Mouse (Mus musculus) megakaryocyte, embryonic 14.5 days (primary cell): Measurements from ENCODE around the gene 1600014C23Rik. TPM values are rescaled to one million over a fixed set of nuclear protein-coding genes. Genes with fewer than 3 reads are reported as not detected.

Experiments used
- H3K27me3 ChIP-seq: replicated peaks from 2 replicates; pipeline ENCODE3; 2012; ENCODE audit warnings: inconsistent platforms
- H3K36me3 ChIP-seq: replicated peaks from 2 replicates; pipeline ENCODE3; 2012; ENCODE audit warnings: low read length, inconsistent platforms, mixed read lengths
- H3K4me1 ChIP-seq: 2 replicates; pipeline ENCODE4 v1.6.1; 2012; ENCODE audit warnings: inconsistent platforms
- H3K4me3 ChIP-seq: replicated peaks from 2 replicates; pipeline ENCODE3; 2012; ENCODE audit warnings: moderate library complexity, mild to moderate bottlenecking, inconsistent platforms
- H3K9me3 ChIP-seq: 2 replicates; pipeline ENCODE4 v1.6.1; 2012; ENCODE audit warnings: inconsistent platforms
- FLI1 ChIP-seq: IDR thresholded peaks from 2 replicates; pipeline ENCODE4 v1.6.1; 2012; ENCODE audit warnings: low read length, inconsistent platforms, mixed read lengths
- GATA1 ChIP-seq: IDR thresholded peaks from 3 replicates; pipeline ENCODE4 v1.6.1; 2012; ENCODE audit warnings: mixed read lengths, low read length, inconsistent platforms, borderline replicate concordance
- polyA plus RNA-seq: library from polyadenylated mRNA; stranded (reverse); fragments of >175 nt; gene quantifications from 2 replicates; pipeline ENCODE4 v1.2.3, GENCODE M21; 2012; ENCODE audit warnings: low replicate concordance; ENCODE audit not compliant: insufficient read depth

Gene 1600014C23Rik
- polyA plus RNA-seq, 1 experiment: 1.3 TPM

DNA sequence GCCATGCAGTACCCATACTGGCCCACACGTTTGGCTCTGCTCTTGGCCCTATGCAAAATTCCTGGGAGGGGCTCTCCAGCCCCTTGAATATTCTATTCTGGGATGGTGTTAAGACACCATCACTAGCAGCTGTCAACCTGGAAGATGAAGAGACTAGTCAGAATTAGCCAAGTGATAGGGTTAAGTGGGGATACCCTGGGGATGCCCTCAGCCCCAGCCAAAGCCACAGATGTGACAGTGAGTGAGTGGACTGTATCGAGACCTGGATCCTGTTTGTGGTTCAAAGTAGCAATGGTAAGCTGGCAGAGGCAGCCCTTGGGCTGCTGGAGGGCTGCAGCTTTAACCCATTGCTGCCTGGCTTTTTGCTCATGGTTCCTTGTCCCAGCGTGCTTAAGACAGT, 23.8 kb downstream of the 1600014C23Rik start:
- TF ChIP-seq FLI1 (no peak), GATA1 (no peak)
- Histone ChIP-seq H3K9me3 (no peaks in the 10 kb centered on the region), H3K36me3 (no peaks in the 10 kb centered on the region), H3K27me3 (peaks cover 7% of the 10 kb centered on the region), H3K4me1 (peaks cover 63% of the 10 kb centered on the region), H3K4me3 (no peak overlapping the region)

DNA sequence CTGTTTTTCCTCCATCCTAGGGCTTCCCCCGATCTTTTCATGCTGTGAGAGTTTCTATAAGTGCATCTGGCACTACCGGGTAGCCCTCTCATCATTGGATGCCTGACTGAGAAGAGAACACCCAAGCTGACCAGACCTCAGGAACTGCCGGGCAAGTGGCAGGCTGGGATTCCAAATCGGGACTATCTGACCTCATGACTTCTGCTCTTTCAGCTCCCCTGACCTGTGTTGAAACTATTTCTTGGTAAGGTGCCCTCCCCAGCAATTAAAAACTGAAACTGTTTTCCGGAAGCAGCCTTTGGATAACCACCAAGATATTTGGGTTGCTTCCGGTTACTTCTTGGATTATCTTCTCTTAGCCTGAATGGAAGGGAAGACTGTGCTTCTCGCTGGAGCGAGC, 25.5 kb downstream of the 1600014C23Rik start:
- Histone ChIP-seq H3K36me3 (no peaks in the 10 kb centered on the region), H3K4me1 (peaks cover 75% of the 10 kb centered on the region), H3K9me3 (no peaks in the 10 kb centered on the region), H3K4me3 (no peak overlapping the region), H3K27me3 (peaks cover 7% of the 10 kb centered on the region)
- TF ChIP-seq FLI1 (no peak), GATA1 (no peak)

DNA sequence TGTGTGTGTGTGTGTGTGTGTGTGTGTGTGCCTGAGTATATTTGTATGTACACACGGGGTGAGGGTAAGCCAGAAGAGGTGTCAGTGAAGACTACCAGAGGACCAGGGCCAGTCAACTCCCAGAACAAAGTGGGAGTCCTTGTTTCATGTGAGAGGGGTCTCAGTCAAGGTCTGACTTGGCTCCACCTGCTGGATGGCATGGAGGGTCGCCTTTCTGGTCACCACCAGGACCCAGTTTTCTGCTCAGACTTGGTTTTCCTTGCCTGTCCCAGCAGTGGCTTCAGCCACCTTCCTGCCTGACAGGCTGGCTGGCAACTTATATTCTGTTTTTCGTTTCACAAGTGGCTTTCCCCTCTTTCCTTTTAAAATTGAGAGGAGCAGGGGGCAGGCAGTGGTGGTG, 26.3 kb downstream of the 1600014C23Rik start:
- H3K36me3 ChIP-seq: no peaks in the 10 kb centered on the region
- peaks cover 83% of the 10 kb centered on the region for H3K4me1 ChIP-seq

DNA sequence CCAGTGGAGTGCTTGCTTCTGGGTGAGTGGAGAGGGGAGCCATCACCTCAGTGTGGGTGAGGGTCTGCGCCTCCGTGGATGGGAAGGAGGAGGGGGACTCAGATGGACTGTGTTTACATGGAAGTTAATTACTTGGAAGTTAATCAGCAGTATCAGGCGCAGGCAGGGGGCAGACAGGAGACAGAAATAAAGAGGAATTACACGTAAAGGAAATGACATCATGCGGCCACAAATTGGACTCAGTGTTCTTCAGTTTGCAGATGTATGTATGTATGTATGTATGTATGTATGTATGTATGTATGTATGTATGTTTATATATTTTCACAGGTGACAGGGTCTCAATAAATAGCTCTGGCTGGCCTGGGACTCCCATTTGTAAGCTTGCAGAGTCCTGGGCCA, 26.8 kb downstream of the 1600014C23Rik start:
- Histone ChIP-seq H3K4me1 (peaks cover 83% of the 10 kb centered on the region), H3K9me3 (no peaks in the 10 kb centered on the region), H3K4me3 (peak overlapping the region; percentile 77), H3K36me3 (no peaks in the 10 kb centered on the region), H3K27me3 (peaks cover 2% of the 10 kb centered on the region)
- no peak for TF ChIP-seq GATA1
- no peak for TF ChIP-seq FLI1

More for the DNA sequence above, 26.3 kb downstream of the 1600014C23Rik start:
- no peak for TF ChIP-seq GATA1
- TF ChIP-seq FLI1: no peak
- Histone ChIP-seq H3K9me3 (no peaks in the 10 kb centered on the region), H3K4me3 (no peak overlapping the region), H3K27me3 (peaks cover 7% of the 10 kb centered on the region)

DNA sequence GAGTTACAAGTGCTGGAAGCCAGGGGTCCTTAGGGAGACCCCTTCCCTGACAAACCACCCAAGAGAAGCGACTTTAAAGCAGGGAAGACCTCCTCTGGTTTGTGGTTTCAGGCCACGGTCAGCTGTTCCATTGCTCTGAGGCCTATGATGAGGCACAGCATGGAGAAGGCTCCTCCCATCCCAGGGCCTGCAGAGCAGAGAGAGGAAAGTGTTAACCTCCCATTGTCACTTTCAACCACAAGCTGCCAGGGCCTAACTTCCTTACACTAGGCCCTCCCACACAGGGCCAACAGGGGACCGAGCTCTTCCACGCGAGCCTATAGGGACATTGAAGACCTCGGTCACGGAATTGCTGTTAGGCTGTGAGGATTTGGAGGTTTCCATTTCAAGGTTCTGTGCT, 30.5 kb downstream of the 1600014C23Rik start:
- H3K9me3 ChIP-seq: no peaks in the 10 kb centered on the region
- peaks cover 19% of the 10 kb centered on the region for H3K36me3 ChIP-seq
- H3K4me1 ChIP-seq: peaks cover 90% of the 10 kb centered on the region
- H3K4me3 ChIP-seq: peak overlapping the region; percentile 84
- no peak for TF ChIP-seq FLI1
- no peak for TF ChIP-seq GATA1
- H3K27me3 ChIP-seq: no peaks in the 10 kb centered on the region

GRCm38 (mm10) chr17:45702254-45702653, 31.4 kb downstream of the 1600014C23Rik start:
- no peaks in the 10 kb centered on the region for H3K9me3 ChIP-seq
- TF ChIP-seq GATA1 (no peak), FLI1 (no peak)
- peak overlapping the region; percentile 47 for H3K4me3 ChIP-seq
- no peaks in the 10 kb centered on the region for H3K27me3 ChIP-seq
- peaks cover 90% of the 10 kb centered on the region for H3K4me1 ChIP-seq
- H3K36me3 ChIP-seq: peaks cover 29% of the 10 kb centered on the region

DNA sequence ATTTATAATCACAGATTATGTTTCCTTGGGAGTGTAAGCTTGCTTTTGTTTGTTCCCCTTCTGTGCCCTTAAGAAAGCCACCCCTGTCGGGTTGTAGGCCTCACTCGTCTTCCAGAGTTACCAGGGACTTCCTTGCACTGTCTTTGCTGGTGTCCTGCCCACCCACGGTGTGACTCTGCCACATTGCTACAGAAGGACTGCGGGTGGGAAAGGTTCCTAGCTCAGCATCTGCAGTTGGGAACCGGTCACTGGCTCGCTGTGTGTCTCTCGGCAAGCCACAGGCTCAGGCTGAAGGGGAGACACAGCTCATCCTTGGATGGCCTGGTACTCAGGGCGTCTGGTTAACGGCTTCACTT, 32.4 kb downstream of the 1600014C23Rik start:
- Histone ChIP-seq H3K27me3 (no peaks in the 10 kb centered on the region), H3K36me3 (peaks cover 39% of the 10 kb centered on the region), H3K4me3 (no peak overlapping the region), H3K4me1 (peaks cover 90% of the 10 kb centered on the region), H3K9me3 (no peaks in the 10 kb centered on the region)
- no peak for TF ChIP-seq FLI1
- no peak for TF ChIP-seq GATA1

GRCm38 (mm10) chr17:45700496-45701235, 33.0 kb downstream of the 1600014C23Rik start:
- H3K9me3 ChIP-seq: no peaks in the 10 kb centered on the region
- peaks cover 39% of the 10 kb centered on the region for H3K36me3 ChIP-seq
- H3K4me1 ChIP-seq: peaks cover 89% of the 10 kb centered on the region
- no peaks in the 10 kb centered on the region for H3K27me3 ChIP-seq
- no peak overlapping the region for H3K4me3 ChIP-seq
- TF ChIP-seq FLI1 (no peak), GATA1 (no peak)

DNA sequence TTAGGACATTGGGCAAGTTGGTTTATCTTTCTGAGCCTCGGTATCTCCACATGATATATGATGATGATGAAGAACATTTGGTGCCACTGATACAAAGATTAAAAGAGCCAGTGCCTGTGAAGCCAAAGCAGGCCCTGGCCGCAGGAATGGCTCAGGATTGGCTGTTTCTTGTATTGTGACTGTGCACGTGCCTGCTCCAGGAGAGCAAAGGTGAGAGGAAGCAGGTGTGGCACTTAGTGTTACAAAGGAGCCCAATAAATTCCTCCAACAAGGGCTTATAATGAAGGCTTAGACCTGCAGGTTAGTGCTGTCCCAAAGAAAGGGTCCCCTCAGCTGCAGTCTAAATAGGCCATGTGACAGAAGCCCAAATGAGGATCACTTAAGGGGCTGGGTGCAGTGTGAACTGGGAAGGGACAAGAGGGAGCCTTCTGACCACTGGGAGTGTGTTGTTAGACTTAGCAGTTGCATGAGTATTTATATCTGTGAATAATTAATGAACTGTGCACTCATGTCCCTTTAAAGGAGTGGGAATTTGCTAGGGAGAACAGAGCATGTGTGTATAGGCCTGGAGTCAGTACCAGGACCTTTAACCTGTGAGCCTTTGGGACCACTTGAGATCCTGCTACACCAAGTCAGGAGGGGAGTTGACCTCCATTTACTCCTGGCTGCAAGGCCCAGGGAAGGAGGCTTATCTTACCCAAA, 34.5 kb downstream of the 1600014C23Rik start:
- Histone ChIP-seq H3K36me3 (peaks cover 39% of the 10 kb centered on the region), H3K4me1 (peaks cover 91% of the 10 kb centered on the region), H3K9me3 (no peaks in the 10 kb centered on the region), H3K27me3 (no peaks in the 10 kb centered on the region), H3K4me3 (no peak overlapping the region)
- TF ChIP-seq FLI1: no peak
- no peak for TF ChIP-seq GATA1

- no peaks in the 10 kb centered on the region for H3K9me3 ChIP-seq
- no peak overlapping the region for H3K4me3 ChIP-seq
- H3K27me3 ChIP-seq: no peaks in the 10 kb centered on the region
- H3K4me1 ChIP-seq: peaks cover 91% of the 10 kb centered on the region
- H3K36me3 ChIP-seq: peaks cover 39% of the 10 kb centered on the region
- TF ChIP-seq GATA1 (no peak), FLI1 (no peak)
Measured at GRCm38 (mm10) chr17:45698368-45698767, 35.3 kb downstream of the 1600014C23Rik start.
